Mouse (Mus musculus) Patski (cell line): ENCODE results near the gene Tgfbr3. TPM values are rescaled to one million over a fixed set of nuclear protein-coding genes. Genes with fewer than 3 reads are reported as not detected.

Experiments used
- ATAC-seq: fragments of 100-300 bp; one replicate; pipeline ENCODE4 v1.8.0; 2021
- CTCF ChIA-PET: fragments of 350-600 bp; sonication (Branson Sonifier 250); formaldehyde crosslinking; loops from one replicate; lab custom pipeline; 2022; ENCODE audit warnings: inconsistent platforms; lab: Charles Lee
- POLR2A ChIA-PET: fragments of 350-600 bp; sonication (Branson Sonifier 250); formaldehyde crosslinking; loops from one replicate; lab custom pipeline; 2022; ENCODE audit warnings: antibody characterized with exemption, inconsistent platforms; lab: Charles Lee
- DNase-seq: peaks from one replicate; pipeline ENCODE4 v3.0.0-alpha.2; 2011; ENCODE audit warnings: low read depth, low spot score
- H3K27me3 ChIP-seq: fragments of 371-371 bp; one replicate; pipeline ENCODE4 v1.5.1; 2021
- CTCF ChIP-seq: fragments of 100-300 bp; IDR thresholded peaks from one replicate; pipeline ENCODE4 v1.5.1; 2021
- in situ Hi-C: fragments of 300-500 bp; cut with MboI; formaldehyde crosslinking; loops from 3 replicates; pipeline ENCODE4 v1.11.1; 2018; ENCODE audit warnings: low pct_unique_long_range_greater_than_20kb, mixed read lengths
- polyA plus RNA-seq: library from polyadenylated mRNA; unstranded; gene quantifications from one replicate; pipeline ENCODE4 v1.2.3, GENCODE M21; 2021

Tgfbr3 gene
- polyA plus RNA-seq, 1 experiment from 2014 or later, result 35.6 TPM

DNA sequence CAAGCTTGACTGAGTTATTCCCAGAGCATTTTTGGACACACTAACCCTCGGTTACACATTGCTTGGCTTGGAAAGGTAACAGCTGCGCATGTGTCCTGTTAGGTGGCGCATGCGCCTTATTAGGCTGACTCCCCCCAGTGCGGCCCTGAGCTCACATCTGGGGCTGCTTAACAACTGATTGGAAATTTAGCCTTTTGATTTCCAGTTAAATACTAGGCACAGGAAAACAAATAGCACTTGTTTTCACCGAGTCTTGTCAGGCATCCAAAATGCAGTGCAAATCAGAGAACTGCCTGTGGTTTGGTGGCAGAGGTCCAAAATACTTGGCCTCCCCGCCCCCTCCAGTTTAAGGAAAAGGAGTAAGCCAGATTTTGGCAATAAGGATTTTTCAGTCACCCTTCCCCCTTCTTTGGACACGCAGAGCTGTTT, 121.5 kb downstream of the Tgfbr3 start:
- DNase-seq (peak; percentile 44), ATAC-seq (peak; percentile 65)
- H3K27me3 ChIP-seq, result no peaks in the 10 kb centered on the region
- no peak for TF ChIP-seq CTCF
- in situ Hi-C loops, result loop anchor here (5.0 kb wide), 1 partner anchor 99 kb away; no protein-coding TSS in a partner anchor
- ChIA-PET POLR2A (interaction anchor here (0.6 kb wide), 1 partner anchor 70 kb away, joined by 3 read pairs; no protein-coding TSS in a partner anchor), CTCF (interaction anchor here (1.2 to 2.3 kb wide), 3 partner anchors 10 to 152 kb away, joined by 3 to 10 read pairs (median 5); no protein-coding TSS in a partner anchor)

DNA sequence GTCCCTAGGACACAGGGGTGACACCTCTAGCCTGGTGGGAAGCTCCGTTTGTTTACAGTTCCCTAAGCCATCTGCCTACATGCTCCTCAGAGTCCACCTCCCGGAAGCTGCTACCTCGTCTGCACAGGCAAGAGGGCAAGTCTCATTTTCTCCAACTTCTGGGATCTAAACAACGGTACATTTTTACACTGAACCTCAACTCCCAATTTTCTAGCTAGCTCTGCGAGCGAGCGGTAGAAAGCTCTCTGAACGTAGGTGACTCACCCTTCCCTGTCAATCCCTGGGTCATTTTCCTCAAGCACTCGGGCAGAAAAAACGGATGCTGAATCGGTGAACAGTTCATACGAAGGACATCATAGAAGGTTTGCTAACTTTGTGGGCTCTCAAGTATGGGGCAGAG, 122.1 kb downstream of the Tgfbr3 start:
- in situ Hi-C loops, result loop anchor here (5.0 kb wide), 1 partner anchor 100 kb away; no protein-coding TSS in a partner anchor
- TF ChIP-seq CTCF, result no peak
- H3K27me3 ChIP-seq, result no peaks in the 10 kb centered on the region
- ATAC-seq (peak; percentile 67), DNase-seq (no peak)
- ChIA-PET POLR2A (interaction anchor here (0.7 kb wide), 1 partner anchor 43 kb away, joined by 3 read pairs; no protein-coding TSS in a partner anchor), CTCF (interaction anchor here (1.2 to 2.3 kb wide), 3 partner anchors 10 to 152 kb away, joined by 3 to 10 read pairs (median 7); no protein-coding TSS in a partner anchor)

DNA sequence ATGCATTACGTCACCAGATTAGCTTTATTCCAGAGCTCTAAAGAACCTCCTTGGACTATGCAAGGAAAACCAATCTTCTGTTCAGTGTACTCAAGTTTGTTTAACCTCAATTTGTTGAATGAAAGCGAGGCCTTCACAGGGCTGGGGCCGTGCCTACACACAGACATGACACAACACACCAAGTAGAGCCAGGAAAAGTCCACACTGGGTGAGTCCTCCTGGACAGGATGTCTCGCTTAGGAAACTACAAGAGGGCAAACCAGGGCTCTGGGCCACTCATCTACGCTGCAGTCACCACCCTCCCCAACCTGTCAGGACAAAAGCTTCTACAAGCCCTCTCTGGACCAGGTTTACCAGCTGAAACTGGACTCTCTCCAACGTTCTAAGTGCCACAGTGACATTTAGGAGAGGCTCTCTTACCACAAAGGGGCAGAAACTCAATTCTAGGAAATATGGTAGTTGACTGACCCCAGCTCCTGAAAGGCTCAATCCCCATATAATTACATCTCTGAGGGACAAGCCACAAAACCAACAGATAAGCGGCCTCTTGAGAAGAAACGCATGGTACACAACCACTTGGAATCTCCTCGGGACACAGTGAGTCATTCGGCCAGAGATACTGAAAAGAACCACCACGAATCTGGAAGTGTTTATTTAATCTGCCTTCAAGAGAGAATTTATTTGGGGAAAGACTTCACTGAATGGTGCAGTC, 122.6 kb downstream of the Tgfbr3 start:
- DNase-seq (peak; percentile 35), ATAC-seq (peak; percentile 37)
- ChIA-PET CTCF (interaction anchor here (1.0 to 2.3 kb wide), 6 partner anchors 9 to 153 kb away, joined by 3 to 10 read pairs (median 5); no protein-coding TSS in a partner anchor), POLR2A (interaction anchor here (0.5 to 0.7 kb wide), 3 partner anchors 43 to 102 kb away, joined by 3 read pairs; no protein-coding TSS in a partner anchor)
- no peak for TF ChIP-seq CTCF
- in situ Hi-C loops, result loop anchor here (5.0 kb wide), 1 partner anchor 100 kb away; no protein-coding TSS in a partner anchor
- no peaks in the 10 kb centered on the region for H3K27me3 ChIP-seq

DNA sequence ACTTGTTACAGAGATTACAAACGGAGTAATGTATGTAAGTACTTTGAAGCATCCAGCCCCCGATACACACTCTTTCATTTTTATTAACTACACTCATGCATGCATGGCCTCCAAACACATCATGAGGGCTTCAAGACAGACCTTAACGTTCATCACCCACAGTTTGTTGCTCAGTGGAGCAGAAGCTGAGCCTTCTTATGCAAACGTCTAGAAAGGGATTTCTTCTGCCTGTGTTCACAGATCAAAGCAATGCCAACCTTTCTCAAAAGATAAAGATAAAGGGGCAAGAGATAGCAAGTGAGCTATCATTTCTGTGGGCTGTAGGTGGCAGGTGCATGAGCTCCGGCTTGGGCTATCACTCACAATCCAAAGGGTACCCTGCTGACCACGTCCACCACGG, 123.7 kb downstream of the Tgfbr3 start:
- no peak for TF ChIP-seq CTCF
- ATAC-seq (no peak), DNase-seq (no peak)
- H3K27me3 ChIP-seq, result no peaks in the 10 kb centered on the region
- in situ Hi-C loops, result loop anchor here (5.0 kb wide), 1 partner anchor 102 kb away; no protein-coding TSS in a partner anchor
- POLR2A ChIA-PET, result no interaction called here
- CTCF ChIA-PET, result interaction anchor here (1.1 to 2.3 kb wide), 6 partner anchors 8 to 129 kb away, joined by 3 to 10 read pairs (median 6); no protein-coding TSS in a partner anchor

DNA sequence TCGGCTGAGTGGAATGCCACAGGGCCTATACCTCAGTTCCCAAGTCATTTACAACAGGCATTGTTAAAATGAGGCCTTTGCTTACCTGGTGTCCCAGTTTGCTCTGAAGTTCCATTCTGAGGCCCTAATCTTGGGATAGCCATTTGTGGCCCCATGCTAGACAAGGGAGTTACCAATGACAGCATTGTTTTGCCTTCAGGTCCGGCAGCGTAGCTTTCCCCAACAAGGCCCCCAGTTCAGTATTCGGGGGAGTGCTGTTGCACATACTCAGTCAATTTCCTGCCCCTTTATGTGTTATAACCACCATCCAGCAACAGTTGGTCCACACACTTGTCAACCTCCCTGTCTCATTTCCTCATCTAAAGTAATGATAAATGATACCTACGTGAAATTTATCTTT, 124.2 kb downstream of the Tgfbr3 start:
- CTCF ChIA-PET, result interaction anchor here (1.1 to 1.8 kb wide), 2 partner anchors 11 to 129 kb away, joined by 3 to 5 read pairs; no protein-coding TSS in a partner anchor
- TF ChIP-seq CTCF, result no peak
- DNase-seq (no peak), ATAC-seq (no peak)
- in situ Hi-C loops, result loop anchor here (5.0 kb wide), 1 partner anchor 102 kb away; no protein-coding TSS in a partner anchor
- H3K27me3 ChIP-seq, result no peaks in the 10 kb centered on the region
- POLR2A ChIA-PET, result interaction anchor here (1.3 kb wide), 1 partner anchor 13 kb away, joined by 3 read pairs; no protein-coding TSS in a partner anchor

DNA sequence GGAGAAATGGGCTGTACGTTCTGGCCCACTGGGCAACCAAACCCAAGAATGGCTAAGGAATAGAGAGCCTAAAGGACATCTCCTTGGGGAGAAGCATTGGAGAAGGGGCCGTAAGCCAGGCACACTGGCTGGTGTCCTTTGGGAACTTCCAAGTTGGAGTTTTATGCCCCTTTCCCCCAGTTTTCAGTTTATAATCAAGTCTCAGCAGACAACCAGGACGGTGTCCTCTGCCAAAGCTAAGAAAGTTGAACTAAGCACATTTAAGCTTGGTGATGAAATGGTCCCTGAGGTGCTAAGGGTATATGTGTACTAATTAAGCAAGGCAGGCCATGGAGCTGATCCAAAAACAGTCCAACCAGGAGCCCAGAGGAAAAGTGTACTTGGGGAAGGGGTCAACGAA, 124.6 kb downstream of the Tgfbr3 start:
- ChIA-PET CTCF (interaction anchor here (1.4 to 1.8 kb wide), 2 partner anchors 10 to 103 kb away, joined by 4 to 5 read pairs; no protein-coding TSS in a partner anchor), POLR2A (interaction anchor here (1.3 kb wide), 1 partner anchor 13 kb away, joined by 3 read pairs; no protein-coding TSS in a partner anchor)
- in situ Hi-C loops, result loop anchor here (5.0 kb wide), 1 partner anchor 102 kb away; no protein-coding TSS in a partner anchor
- DNase-seq (no peak), ATAC-seq (no peak)
- H3K27me3 ChIP-seq, result no peaks in the 10 kb centered on the region
- no peak for TF ChIP-seq CTCF

DNA sequence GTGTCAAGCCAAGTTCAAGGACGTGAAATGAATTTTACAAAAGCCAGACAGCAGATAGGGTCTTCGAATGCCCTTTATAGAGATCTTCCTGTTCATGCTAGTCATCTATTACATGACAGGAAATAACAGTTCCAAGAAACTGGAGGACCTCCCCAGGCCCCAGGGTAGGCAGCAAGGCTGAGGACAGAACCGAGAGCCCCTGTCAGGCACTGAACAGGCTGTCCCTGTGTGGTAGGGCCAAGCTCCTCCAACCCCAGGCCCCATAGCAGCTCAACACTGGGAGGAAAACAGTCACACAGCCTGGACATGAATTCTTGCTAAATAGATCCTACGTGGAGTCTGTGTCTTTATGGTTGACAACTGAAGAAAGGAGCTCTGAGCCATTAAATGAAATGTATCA, 125.3 kb downstream of the Tgfbr3 start:
- ATAC-seq (no peak), DNase-seq (no peak)
- POLR2A ChIA-PET, result interaction anchor here (1.3 kb wide), 1 partner anchor 12 kb away, joined by 3 read pairs; no protein-coding TSS in a partner anchor
- TF ChIP-seq CTCF, result no peak
- CTCF ChIA-PET, result interaction anchor here (1.4 to 1.8 kb wide), 2 partner anchors 10 to 104 kb away, joined by 4 to 5 read pairs; no protein-coding TSS in a partner anchor
- in situ Hi-C loops, result no loop called here
- no peaks in the 10 kb centered on the region for H3K27me3 ChIP-seq

DNA sequence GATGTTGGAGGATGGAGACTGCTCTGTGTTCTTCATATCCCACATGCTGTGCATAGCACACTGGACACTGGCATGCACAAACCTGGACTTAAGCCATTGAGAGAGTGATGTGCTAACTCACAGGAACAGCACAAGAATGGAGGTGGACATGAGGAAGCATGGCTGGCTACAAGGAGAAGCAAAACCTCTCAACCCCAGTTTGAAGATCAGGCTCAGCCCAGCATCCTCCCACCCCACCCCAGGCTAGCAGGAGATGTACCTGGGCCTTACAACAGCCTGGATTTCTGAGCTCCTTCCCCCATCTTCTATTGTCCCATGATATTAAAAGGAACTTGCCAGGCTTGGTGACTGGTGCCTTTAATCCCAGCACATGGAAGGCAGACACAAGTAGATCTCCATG, 126.1 kb downstream of the Tgfbr3 start:
- ATAC-seq, result no peak
- in situ Hi-C loops, result no loop called here
- POLR2A ChIA-PET, result interaction anchor here (0.7 kb wide), 1 partner anchor 45 kb away, joined by 10 read pairs; no protein-coding TSS in a partner anchor
- no peaks in the 10 kb centered on the region for H3K27me3 ChIP-seq
- TF ChIP-seq CTCF, result no peak
- DNase-seq, result no peak
- CTCF ChIA-PET, result interaction anchor here (1.4 kb wide), 1 partner anchor 105 kb away, joined by 4 read pairs; no protein-coding TSS in a partner anchor

DNA sequence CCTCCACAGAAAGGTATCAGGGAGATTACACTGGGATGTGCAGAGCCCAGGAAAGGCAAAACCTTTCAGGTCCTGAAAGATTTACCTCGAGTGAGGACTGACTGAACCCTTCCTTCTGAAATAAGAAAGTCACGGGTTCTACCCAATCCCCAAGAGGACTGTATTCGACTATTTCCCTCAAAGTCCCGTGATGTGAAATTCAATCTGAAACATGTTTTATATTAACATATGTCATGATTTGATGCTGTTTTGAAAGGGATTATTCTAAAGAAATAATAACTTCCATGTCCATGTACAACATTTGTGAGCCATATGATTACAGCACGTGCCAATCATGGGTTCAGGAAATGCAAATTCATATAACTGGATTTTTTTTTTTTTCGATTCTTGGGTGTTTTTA, 126.6 kb downstream of the Tgfbr3 start:
- in situ Hi-C loops, result no loop called here
- H3K27me3 ChIP-seq, result no peaks in the 10 kb centered on the region
- TF ChIP-seq CTCF, result no peak
- no peak for ATAC-seq
- CTCF ChIA-PET, result interaction anchor here (0.9 kb wide), 2 partner anchors 17 to 37 kb away, joined by 3 read pairs; no protein-coding TSS in a partner anchor
- DNase-seq, result no peak
- POLR2A ChIA-PET, result no interaction called here

DNA sequence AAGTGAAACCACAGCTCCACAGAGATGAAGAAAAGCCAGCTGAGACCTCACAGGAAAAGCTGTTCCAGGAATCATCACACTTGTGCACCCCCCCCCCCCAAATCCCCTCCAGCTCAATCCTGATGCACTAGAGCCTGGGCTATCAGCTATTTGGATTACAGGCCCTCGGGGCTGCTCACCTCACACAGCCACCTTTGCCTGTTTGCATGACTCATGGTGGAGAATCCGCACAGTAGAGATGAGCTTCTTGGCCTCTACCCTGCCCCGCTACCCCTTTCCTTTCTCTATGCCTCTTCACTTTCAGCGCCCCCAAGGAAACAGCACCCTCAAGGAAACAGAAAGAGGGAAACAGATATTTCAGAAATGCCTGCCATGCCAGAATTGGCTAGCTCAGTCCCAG, 127.1 kb downstream of the Tgfbr3 start:
- CTCF ChIA-PET, result interaction anchor here (0.9 kb wide), 2 partner anchors 17 to 36 kb away, joined by 3 read pairs; no protein-coding TSS in a partner anchor
- in situ Hi-C loops, result no loop called here
- peak; percentile 36 for ATAC-seq

More for the DNA sequence above, 127.1 kb downstream of the Tgfbr3 start:
- POLR2A ChIA-PET, result no interaction called here
- no peaks in the 10 kb centered on the region for H3K27me3 ChIP-seq
- no peak for DNase-seq
- no peak for TF ChIP-seq CTCF
